8 mouse cellular contexts compared by ENCODE assay signal in genomic region chr4:62673531-62674030, GRCm38 (mm10).
DNase-seq lines count a peak whose midpoint lies in the region; ATAC-seq and TF ChIP-seq lines count a peak whose summit lies in the region.

No protein-coding gene starts in this region.

- no peak for DNase-seq in lung, postnatal 0 days (ENCODE audit: low spot score)
- no peak for DNase-seq in lung, postnatal 10 days
- peak; percentile 21 for DNase-seq in forebrain, postnatal 0 days
- no peak for DNase-seq in ovary, postnatal 14 days (ENCODE audit: low spot score)
- DNase-seq in layer of hippocampus, adult 9-11 months = no peak
- DNase-seq in cerebellum, postnatal 14 days = no peak
- DNase-seq in right cerebral cortex, postnatal 14 days = no peak

- TF ChIP-seq CTCF in lung, postnatal 0 days (IDR thresholded peaks at IDR 0.05) = no peak
- no peak for TF ChIP-seq CTCF in forebrain, postnatal 0 days (IDR thresholded peaks at IDR 0.05; ENCODE audit: low read depth)

- peak overlapping the region; percentile 63 for H3K4me2 ChIP-seq in lung, postnatal 0 days (replicated peaks; ENCODE audit: low read depth, low read length)
- H3K4me2 ChIP-seq in forebrain, postnatal 0 days (ENCODE audit: low read depth) = peak overlapping the region; percentile 71

- 15% methylated on average over 9 of the region's 9 CpGs for WGBS in lung, postnatal 0 days
- WGBS in forebrain, postnatal 0 days = 11% methylated on average over 9 of the region's 9 CpGs
- WGBS in macrophage (ENCODE audit: missing documents) = 39% methylated on average over 9 of the region's 9 CpGs

- H3K4me3 ChIP-seq in lung, postnatal 0 days (ENCODE audit: low read depth, low read length) = peak overlapping the region; percentile 38
- H3K4me3 ChIP-seq in forebrain, postnatal 0 days (ENCODE audit: low read depth, low read length) = peak overlapping the region; percentile 55
- peak overlapping the region; percentile 29 for H3K4me3 ChIP-seq in macrophage (ENCODE audit: inconsistent target)

- no peaks in the 10 kb centered on the region for H3K27me3 ChIP-seq in lung, postnatal 0 days (replicated peaks; ENCODE audit: insufficient read depth, low read length)
- H3K27me3 ChIP-seq in forebrain, postnatal 0 days (ENCODE audit: insufficient read depth, low read length) = no peaks in the 10 kb centered on the region

- H3K9me3 ChIP-seq in lung, postnatal 0 days (ENCODE audit: low read length) = no peaks in the 10 kb centered on the region
- no peaks in the 10 kb centered on the region for H3K9me3 ChIP-seq in forebrain, postnatal 0 days (ENCODE audit: low read length)

- TF ChIP-seq EP300 in lung, postnatal 0 days (IDR thresholded peaks at IDR 0.05) = no peak

- no peak overlapping the region for H3K9ac ChIP-seq in lung, postnatal 0 days (replicated peaks; ENCODE audit: low read depth)
- H3K9ac ChIP-seq in forebrain, postnatal 0 days = no peak overlapping the region

- H3K27ac ChIP-seq in lung, postnatal 0 days (ENCODE audit: low read length) = no peak overlapping the region
- H3K27ac ChIP-seq in forebrain, postnatal 0 days (ENCODE audit: low read depth, low read length) = no peak overlapping the region
- H3K27ac ChIP-seq in macrophage = no peak overlapping the region

- peak; percentile 42; the same call in 1 of the 2 replicates for ATAC-seq in lung, postnatal 0 days
- peak; percentile 59 for ATAC-seq in forebrain, postnatal 0 days

- H3K4me1 ChIP-seq in lung, postnatal 0 days (ENCODE audit: insufficient read depth, low read depth, low read length) = peaks cover 11% of the 10 kb centered on the region
- peaks cover 20% of the 10 kb centered on the region for H3K4me1 ChIP-seq in forebrain, postnatal 0 days (ENCODE audit: insufficient read depth)

- H3K36me3 ChIP-seq in lung, postnatal 0 days (ENCODE audit: insufficient read depth, low read length) = no peaks in the 10 kb centered on the region
- H3K36me3 ChIP-seq in forebrain, postnatal 0 days (ENCODE audit: insufficient read depth) = no peaks in the 10 kb centered on the region
- no peaks in the 10 kb centered on the region for H3K36me3 ChIP-seq in macrophage (ENCODE audit: inconsistent target)

- H3K79me2 ChIP-seq in macrophage (ENCODE audit: inconsistent target) = peaks cover 4% of the 10 kb centered on the region; the same call in 1 of the 2 replicates
